Mouse (Mus musculus) testis, adult 2 months (tissue): ENCODE data around the gene Gm10801.
"Not testable (repeated sequence)": the region's sequence is repeated elsewhere in the genome, so short reads cannot be mapped to it uniquely, and the experiment has no call there.

Source experiments
- CTCF ChIP-seq: fragments of 200-500 bp; IDR thresholded peaks from 2 replicates; pipeline ENCODE4 v1.5.1; 2012; ENCODE audit warnings: low read depth, mild to moderate bottlenecking, inconsistent platforms, low read length, moderate library complexity; ENCODE audit not compliant: control insufficient read depth, insufficient read depth, insufficient replicate concordance
- POLR2A ChIP-seq: fragments of 200-500 bp; IDR thresholded peaks from 2 replicates; pipeline ENCODE4 v1.6.1; 2012; ENCODE audit warnings: low read depth, mild to moderate bottlenecking, inconsistent platforms, low read length, moderate library complexity; ENCODE audit not compliant: control insufficient read depth

GRCm38 (mm10) chr2:98667201-98667600, 5.2 kb downstream of the Gm10801 start, which contains the start of gene Gm10800:
- not testable (repeated sequence) for TF ChIP-seq POLR2A, CTCF
